ENCODE assay signal across 20 mouse cellular contexts in genomic region chr13:64380251-64380650, GRCm38 (mm10).
"Had no signal": no experiment of that assay in that cellular context is flagged by ENCODE, and none has a peak within 500 bp of the region (broad histone marks: within the 10 kb centered on the region; RNA-seq: fewer than 3 reads in every experiment).

No protein-coding gene starts in this region.

- H3K9me3 ChIP-seq: limb, embryonic 10.5 days; limb, embryonic 13.5 days; liver, embryonic 12.5 days; liver, embryonic 15.5 days; midbrain, embryonic 12.5 days; midbrain, embryonic 15.5 days; neural tube, embryonic 12.5 days; neural tube, embryonic 15.5 days had no signal

- H3K36me3 ChIP-seq: limb, embryonic 10.5 days; limb, embryonic 13.5 days; liver, embryonic 12.5 days; liver, embryonic 15.5 days; midbrain, embryonic 12.5 days; midbrain, embryonic 15.5 days; neural tube, embryonic 12.5 days; neural tube, embryonic 15.5 days had no signal

- H3K27ac ChIP-seq: layer of hippocampus, adult 2 months; limb, embryonic 10.5 days; limb, embryonic 13.5 days; liver, embryonic 12.5 days; liver, embryonic 15.5 days; macrophage; midbrain, embryonic 12.5 days; midbrain, embryonic 15.5 days; neural tube, embryonic 12.5 days; neural tube, embryonic 15.5 days; stomach, postnatal 0 days had no signal

- H3K27me3 ChIP-seq: limb, embryonic 13.5 days; liver, embryonic 12.5 days; liver, embryonic 15.5 days; midbrain, embryonic 12.5 days; midbrain, embryonic 15.5 days; neural tube, embryonic 12.5 days; neural tube, embryonic 15.5 days had no signal

- H3K4me1 ChIP-seq: limb, embryonic 10.5 days; limb, embryonic 13.5 days; liver, embryonic 15.5 days; midbrain, embryonic 12.5 days; midbrain, embryonic 15.5 days; neural tube, embryonic 12.5 days; neural tube, embryonic 15.5 days had no signal

- DNase-seq: layer of hippocampus, adult 9-11 months; liver; lung, embryonic 14.5 days; right cerebral cortex, adult 18-20 months; right cerebral cortex, postnatal 14 days; right cerebral cortex, postnatal 4 days; thymus, adult 2 months; thymus, postnatal 14 days; thymus, postnatal 4 days had no signal

- H3K4me3 ChIP-seq: layer of hippocampus, adult 2 months; limb, embryonic 10.5 days; limb, embryonic 13.5 days; liver, embryonic 12.5 days; liver, embryonic 15.5 days; midbrain, embryonic 12.5 days; midbrain, embryonic 15.5 days; neural tube, embryonic 12.5 days; neural tube, embryonic 15.5 days had no signal
